7 mouse cellular contexts compared by ENCODE assay signal in genomic region chr11:19015731-19016461, GRCm38 (mm10). TPM values are rescaled to one million over a fixed set of nuclear protein-coding genes. Genes with fewer than 3 reads are reported as not detected.
DNase-seq lines count a peak whose midpoint lies in the region; ATAC-seq and TF ChIP-seq lines count a peak whose summit lies in the region.

No protein-coding gene starts in this region.

- no peak for TF ChIP-seq POLR2A in spleen, adult 2 months (IDR thresholded peaks at IDR 0.05; ENCODE audit: low read depth, low read length)

- WGBS in spleen, adult 2 months: 5% methylated on average over 37 of the region's 37 CpGs
- WGBS in embryonic facial prominence, embryonic 12.5 days: under 1% methylated on average over 37 of the region's 37 CpGs
- under 1% methylated on average over 37 of the region's 37 CpGs for WGBS in hindbrain, embryonic 11.5 days
- 2% methylated on average over 37 of the region's 37 CpGs for WGBS in lung, embryonic 16.5 days

- H3K4me2 ChIP-seq in embryonic facial prominence, embryonic 12.5 days (replicated peaks): peak overlapping the region; percentile 80
- peak overlapping the region; percentile 92 for H3K4me2 ChIP-seq in hindbrain, embryonic 11.5 days (replicated peaks; ENCODE audit: low read depth, low read length)
- peak overlapping the region; percentile 65 for H3K4me2 ChIP-seq in lung, embryonic 16.5 days (ENCODE audit: low read depth, low read length)

- H3K4me3 ChIP-seq in spleen, adult 2 months (ENCODE audit: extremely low read depth, insufficient read depth, insufficient read length): peak overlapping the region; percentile 31
- H3K4me3 ChIP-seq in embryonic facial prominence, embryonic 12.5 days: peak overlapping the region; percentile 65
- H3K4me3 ChIP-seq in hindbrain, embryonic 11.5 days (ENCODE audit: low read depth, low read length): peak overlapping the region; percentile 88
- peak overlapping the region; percentile 60 for H3K4me3 ChIP-seq in lung, embryonic 16.5 days (ENCODE audit: low read length)

- H3K27me3 ChIP-seq in spleen, adult 2 months (ENCODE audit: control insufficient read depth, insufficient read depth, low read length): peaks cover 19% of the 10 kb centered on the region
- H3K27me3 ChIP-seq in embryonic facial prominence, embryonic 12.5 days: peaks cover 13% of the 10 kb centered on the region; the same call in 1 of the 2 replicates
- H3K27me3 ChIP-seq in hindbrain, embryonic 11.5 days (ENCODE audit: control insufficient read depth, insufficient read depth, low read length): no peaks in the 10 kb centered on the region
- no peaks in the 10 kb centered on the region for H3K27me3 ChIP-seq in lung, embryonic 16.5 days (ENCODE audit: control insufficient read depth, insufficient read depth, low read depth, low read length)

- DNase-seq in spleen, adult 2 months (ENCODE audit: low read depth in 1 of 2, low spot score in 2 of 2): no peak
- no peak for DNase-seq in spleen, postnatal 36 days (ENCODE audit: low spot score in 2 of 2)
- DNase-seq in hindbrain, embryonic 11.5 days (ENCODE audit: low spot score): peak; percentile 73
- DNase-seq in right cerebral cortex, postnatal 10 days (ENCODE audit: low spot score in 2 of 2): no peak

- 0 out of 2 replicates have a peak, but pooled peaks cover 3% of the 10 kb centered on the region for H3K36me3 ChIP-seq in spleen, adult 2 months (ENCODE audit: control insufficient read depth, insufficient read depth, low read length)
- H3K36me3 ChIP-seq in embryonic facial prominence, embryonic 12.5 days: no peaks in the 10 kb centered on the region; the same call in 1 of the 2 replicates
- H3K36me3 ChIP-seq in hindbrain, embryonic 11.5 days (ENCODE audit: control insufficient read depth, insufficient read depth, low read length): peaks cover 2% of the 10 kb centered on the region; the same call in 1 of the 2 replicates
- H3K36me3 ChIP-seq in lung, embryonic 16.5 days (ENCODE audit: control insufficient read depth, insufficient read depth, low read length): peaks cover 2% of the 10 kb centered on the region; the same call in 1 of the 2 replicates

- no peak for TF ChIP-seq CTCF in spleen, adult 2 months (IDR thresholded peaks at IDR 0.05; ENCODE audit: extremely low read depth, insufficient read depth, insufficient read length, insufficient replicate concordance)

- no peaks in the 10 kb centered on the region for H3K9me3 ChIP-seq in embryonic facial prominence, embryonic 12.5 days
- no peaks in the 10 kb centered on the region for H3K9me3 ChIP-seq in hindbrain, embryonic 11.5 days (ENCODE audit: control insufficient read depth, low read length)
- H3K9me3 ChIP-seq in lung, embryonic 16.5 days (ENCODE audit: control insufficient read depth, low read length): no peaks in the 10 kb centered on the region

- H3K9ac ChIP-seq in embryonic facial prominence, embryonic 12.5 days: peak overlapping the region; percentile 85
- H3K9ac ChIP-seq in hindbrain, embryonic 11.5 days (ENCODE audit: low read depth, low read length): peak overlapping the region; percentile 99
- peak overlapping the region; percentile 90 for H3K9ac ChIP-seq in lung, embryonic 16.5 days (ENCODE audit: low read length)

- ATAC-seq in embryonic facial prominence, embryonic 12.5 days (ENCODE audit: insufficient number of reproducible peaks, insufficient read depth, low FRiP score, low TSS enrichment): no peak
- ATAC-seq in hindbrain, embryonic 11.5 days (ENCODE audit: low FRiP score): no peak
- no peak for ATAC-seq in lung, embryonic 16.5 days (ENCODE audit: low read depth)
- ATAC-seq in megakaryocyte-erythroid progenitor cell, adult 5-6 weeks (replicated peaks; ENCODE audit: low FRiP score, low TSS enrichment, poor library complexity, severe bottlenecking): no peak

- H3K4me1 ChIP-seq in spleen, adult 2 months (ENCODE audit: control insufficient read depth, insufficient read depth, insufficient read length): peaks cover 9% of the 10 kb centered on the region
- H3K4me1 ChIP-seq in embryonic facial prominence, embryonic 12.5 days: peaks cover 7% of the 10 kb centered on the region
- H3K4me1 ChIP-seq in hindbrain, embryonic 11.5 days (replicated peaks; ENCODE audit: control insufficient read depth, insufficient read depth, low read length): peaks cover 6% of the 10 kb centered on the region
- peaks cover 2% of the 10 kb centered on the region for H3K4me1 ChIP-seq in lung, embryonic 16.5 days (replicated peaks; ENCODE audit: control insufficient read depth, insufficient read depth, low read length)

- 0 out of 2 replicates have a peak overlapping the region, but pooled peaks have one; percentile 18 for H3K27ac ChIP-seq in spleen, adult 2 months (ENCODE audit: insufficient read depth, low read length)
- H3K27ac ChIP-seq in embryonic facial prominence, embryonic 12.5 days: peak overlapping the region; percentile 79
- peak overlapping the region; percentile 99 for H3K27ac ChIP-seq in hindbrain, embryonic 11.5 days (ENCODE audit: low read depth, low read length)
- H3K27ac ChIP-seq in lung, embryonic 16.5 days (ENCODE audit: low read length): peak overlapping the region; percentile 91

RNA-seq across cellular contexts. Expression of gene Meis1, which starts 2.9 kb away (rescaled TPM):
- 5.0 and 5.9 TPM in 2 replicates for polyA plus RNA-seq in spleen, adult 2 months (2012; rRNA removed)
- 108 and 113 TPM in 2 replicates for polyA plus RNA-seq in embryonic facial prominence, embryonic 12.5 days (2016; fragmentation: Nextera tagmentation; extraction: Ambion mirVana)
- polyA plus RNA-seq in hindbrain, embryonic 11.5 days (2014; fragmentation: Nextera tagmentation; extraction: Ambion mirVana): 132 and 149 TPM in 2 replicates
- 94.4 and 99.9 TPM in 2 replicates for polyA plus RNA-seq in lung, embryonic 16.5 days (2015; fragmentation: Nextera tagmentation; extraction: Ambion mirVana)
- 14.5 and 20.7 TPM in 2 replicates for total RNA-seq in megakaryocyte-erythroid progenitor cell, adult 5-6 weeks (2014; fragmentation: Nextera tagmentation)
- total RNA-seq in megakaryocyte-erythroid progenitor cell, adult 5-6 weeks (2017): 19.9 and 45.5 TPM in 2 replicates

Comparison
In these comparisons a context has a peak if more than half of its experiments do, and no peak if none do; other contexts are left out.
1. H3K27ac ChIP-seq: peak in every context shown above with its lines; median percentile 99 in hindbrain, embryonic 11.5 days; 91 in lung, embryonic 16.5 days; 79 in embryonic facial prominence, embryonic 12.5 days; 18 in spleen, adult 2 months.
2. H3K4me3 ChIP-seq: peak in every context shown above with its lines; median percentile 88 in hindbrain, embryonic 11.5 days; 65 in embryonic facial prominence, embryonic 12.5 days; 60 in lung, embryonic 16.5 days; 31 in spleen, adult 2 months.
3. RNA of gene Meis1, which starts 2.9 kb away (polyA plus RNA-seq): 132 to 149 TPM in hindbrain, embryonic 11.5 days, 108 to 113 TPM in embryonic facial prominence, embryonic 12.5 days and 94.4 to 99.9 TPM in lung, embryonic 16.5 days; 5.0 to 5.9 TPM in spleen, adult 2 months; every median in the first group is over 10 times any median in the second.
4. Peak in every context shown above with its lines, with median percentiles within 50 percentile points of each other: H3K4me2 ChIP-seq and H3K9ac ChIP-seq.